Mouse (Mus musculus) neural tube, embryonic 11.5 days (tissue): Measurements from ENCODE around the gene Prkn. TPM values are rescaled to one million over a fixed set of nuclear protein-coding genes. Genes with fewer than 3 reads are reported as not detected.
A peak's percentile ranks its signal among the peaks of the same experiment; 100 is the strongest.

Experiments used
- ATAC-seq: fragments of 200-750 bp; cut with Nextera tagmentation; 2 replicates; pipeline ENCODE4 v1.8.0; 2017; ENCODE audit warnings: moderate number of reproducible peaks, mild to moderate bottlenecking, moderate TSS enrichment, moderate library complexity; ENCODE audit not compliant: insufficient read depth, low FRiP score, low TSS enrichment
- DNase-seq: peaks from one replicate; pipeline ENCODE4 v3.0.0-alpha.2; 2015; ENCODE audit warnings: low spot score
- H3K27ac ChIP-seq: fragments of 300-500 bp; sonication (generic); 2 replicates; pipeline ENCODE4 v1.5.1; 2014; ENCODE audit warnings: low read depth, mild to moderate bottlenecking, low read length
- H3K27me3 ChIP-seq: fragments of 300-500 bp; sonication (generic); 2 replicates; pipeline ENCODE4 v1.6.1; 2014; ENCODE audit warnings: mild to moderate bottlenecking, low read length, mixed read lengths; ENCODE audit not compliant: control insufficient read depth, insufficient read depth
- H3K36me3 ChIP-seq: fragments of 300-500 bp; sonication (generic); 2 replicates; pipeline ENCODE4 v1.6.1; 2014; ENCODE audit warnings: mild to moderate bottlenecking, low read length, moderate library complexity, mixed read lengths; ENCODE audit not compliant: control insufficient read depth, insufficient read depth
- H3K4me1 ChIP-seq: fragments of 300-500 bp; sonication (generic); 2 replicates; pipeline ENCODE4 v1.6.1; 2014; ENCODE audit warnings: low read length, mixed read lengths; ENCODE audit not compliant: control insufficient read depth, insufficient read depth
- H3K4me2 ChIP-seq: fragments of 300-500 bp; sonication (generic); 2 replicates; pipeline ENCODE4 v1.6.1; 2014; ENCODE audit warnings: low read depth, mild to moderate bottlenecking, moderate library complexity
- H3K4me3 ChIP-seq: fragments of 300-500 bp; sonication (generic); 2 replicates; pipeline ENCODE4 v1.5.1; 2014; ENCODE audit warnings: low read depth, low read length
- H3K9ac ChIP-seq: fragments of 300-500 bp; sonication (generic); 2 replicates; pipeline ENCODE4 v1.6.1; 2014; ENCODE audit warnings: mild to moderate bottlenecking, low read length
- H3K9me3 ChIP-seq: fragments of 300-500 bp; sonication (generic); 2 replicates; pipeline ENCODE4 v1.6.1; 2016; ENCODE audit warnings: low read length; ENCODE audit not compliant: control insufficient read depth
- WGBS: fragments of 180-500 bp; shearing (Covaris S2); extraction: QIAGEN DNeasy Blood & Tissue Kit; methylation state at CpG from one replicate; pipeline ENCODE4 v1.1.7; 2014; 5-methylcytosine and 5-hydroxymethylcytosine counted together
- polyA plus RNA-seq: library from polyadenylated mRNA; unstranded; fragments of >200 nt; fragmentation: Nextera tagmentation; extraction: Ambion mirVana; gene quantifications from 2 replicates; pipeline ENCODE4 v1.2.1, GENCODE M21; 2014

Gene Prkn
- polyA plus RNA-seq, 1 experiment from 2014 or later, result 1.4 TPM

- Histone ChIP-seq H3K27ac (no peak overlapping the region), H3K4me1 (no peaks in the 10 kb centered on the region), H3K4me2 (no peak overlapping the region), H3K27me3 (no peaks in the 10 kb centered on the region), H3K9ac (no peak overlapping the region), H3K36me3 (no peaks in the 10 kb centered on the region), H3K9me3 (no peaks in the 10 kb centered on the region), H3K4me3 (no peak overlapping the region)
- DNase-seq, result no peak
- 78% methylated on average over 4 of the region's 4 CpGs for WGBS
- no peak for ATAC-seq
Measured at GRCm38 (mm10) chr17:11284246-11284645, 444.1 kb downstream of the Prkn start.

GRCm38 (mm10) chr17:11290183-11290582 lies 450.0 kb downstream of the Prkn start:
- 72% methylated on average over 3 of the region's 3 CpGs for WGBS
- Histone ChIP-seq H3K9ac (no peak overlapping the region), H3K9me3 (no peaks in the 10 kb centered on the region), H3K27me3 (no peaks in the 10 kb centered on the region), H3K4me1 (no peaks in the 10 kb centered on the region), H3K27ac (no peak overlapping the region), H3K4me2 (no peak overlapping the region), H3K36me3 (no peaks in the 10 kb centered on the region), H3K4me3 (no peak overlapping the region)
- ATAC-seq (no peak), DNase-seq (no peak)

DNA sequence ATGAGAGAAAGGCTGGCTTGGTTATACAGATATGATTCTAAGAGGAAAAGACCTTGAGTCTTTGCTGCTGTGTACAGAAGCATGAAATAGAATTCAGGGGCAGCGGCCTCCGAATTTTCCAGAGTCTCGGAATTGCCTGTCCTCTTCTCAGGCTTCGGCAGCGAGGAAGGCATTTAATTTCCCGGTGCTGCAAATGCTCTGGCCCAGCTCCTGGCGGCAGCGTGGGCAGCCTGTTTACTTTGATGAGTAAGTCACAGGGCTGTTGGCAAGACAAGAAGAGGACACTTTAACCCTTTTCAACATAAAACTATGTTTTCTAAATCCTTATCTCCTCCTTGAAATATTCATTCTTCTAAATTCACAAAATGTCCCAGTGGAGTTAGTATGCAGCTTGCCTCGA lies 462.9 kb downstream of the Prkn start:
- ATAC-seq, result no peak
- no peak overlapping the region for H3K27ac ChIP-seq
- WGBS, result 82% methylated on average over 9 of the region's 9 CpGs

DNA sequence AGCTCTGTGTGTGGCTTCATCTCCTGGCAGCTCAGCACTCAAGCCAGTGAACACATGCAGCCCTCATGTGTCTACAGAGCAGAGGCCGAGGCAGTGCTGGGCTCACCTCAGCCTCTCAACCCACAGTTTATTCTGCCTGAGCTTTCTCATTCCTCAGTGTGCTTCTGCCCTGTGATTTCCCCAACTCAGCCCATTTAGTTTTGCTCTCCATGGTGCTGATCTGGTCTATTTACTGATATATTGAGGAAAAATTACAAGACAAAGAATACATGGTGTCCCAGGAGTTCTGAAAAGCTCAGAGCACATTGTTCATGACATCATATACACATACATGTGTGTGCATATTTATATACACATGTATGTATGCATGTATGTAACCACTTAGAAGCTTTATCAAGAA lies 469.7 kb downstream of the Prkn start:
- no peak overlapping the region for H3K4me2 ChIP-seq
- WGBS, result 38% methylated on average over 1 of the region's 1 CpGs

More for the DNA sequence above, 462.9 kb downstream of the Prkn start:
- Histone ChIP-seq H3K4me1 (no peaks in the 10 kb centered on the region), H3K4me2 (no peak overlapping the region), H3K36me3 (no peaks in the 10 kb centered on the region), H3K27me3 (no peaks in the 10 kb centered on the region), H3K9ac (no peak overlapping the region), H3K4me3 (no peak overlapping the region), H3K9me3 (no peaks in the 10 kb centered on the region)
- no peak for DNase-seq

DNA sequence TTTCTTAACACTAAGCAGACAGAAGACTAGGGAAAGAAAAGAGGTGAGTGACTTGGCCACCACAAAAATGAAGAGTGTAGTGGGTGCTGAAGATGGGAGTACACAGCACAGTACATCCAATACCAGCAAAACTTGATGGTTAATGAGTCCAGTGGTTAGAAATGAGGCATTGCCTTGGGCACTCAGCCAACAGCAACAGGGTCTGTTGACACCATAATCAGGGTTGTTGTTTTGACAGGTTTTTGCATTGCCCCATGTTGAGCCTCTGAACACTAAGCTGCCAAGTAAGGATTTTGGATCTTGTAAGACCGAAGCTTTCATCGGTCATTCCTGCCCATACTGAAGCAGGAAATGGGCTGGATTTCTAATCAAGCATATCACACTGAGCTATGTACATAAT lies 474.0 kb downstream of the Prkn start:
- no peaks in the 10 kb centered on the region for H3K36me3 ChIP-seq
- no peaks in the 10 kb centered on the region for H3K27me3 ChIP-seq
- no peak overlapping the region for H3K9ac ChIP-seq
- H3K4me1 ChIP-seq, result no peaks in the 10 kb centered on the region
- H3K9me3 ChIP-seq, result no peaks in the 10 kb centered on the region
- H3K4me3 ChIP-seq, result no peak overlapping the region
- no peak overlapping the region for H3K4me2 ChIP-seq
- no peak overlapping the region for H3K27ac ChIP-seq
- no peak for DNase-seq
- ATAC-seq, result no peak
- 85% methylated on average over 2 of the region's 2 CpGs for WGBS

More for the DNA sequence above, 469.7 kb downstream of the Prkn start:
- ATAC-seq (no peak), DNase-seq (no peak)
- Histone ChIP-seq H3K4me1 (no peaks in the 10 kb centered on the region), H3K9me3 (no peaks in the 10 kb centered on the region), H3K9ac (no peak overlapping the region), H3K27me3 (no peaks in the 10 kb centered on the region), H3K36me3 (no peaks in the 10 kb centered on the region), H3K27ac (no peak overlapping the region), H3K4me3 (no peak overlapping the region)

DNA sequence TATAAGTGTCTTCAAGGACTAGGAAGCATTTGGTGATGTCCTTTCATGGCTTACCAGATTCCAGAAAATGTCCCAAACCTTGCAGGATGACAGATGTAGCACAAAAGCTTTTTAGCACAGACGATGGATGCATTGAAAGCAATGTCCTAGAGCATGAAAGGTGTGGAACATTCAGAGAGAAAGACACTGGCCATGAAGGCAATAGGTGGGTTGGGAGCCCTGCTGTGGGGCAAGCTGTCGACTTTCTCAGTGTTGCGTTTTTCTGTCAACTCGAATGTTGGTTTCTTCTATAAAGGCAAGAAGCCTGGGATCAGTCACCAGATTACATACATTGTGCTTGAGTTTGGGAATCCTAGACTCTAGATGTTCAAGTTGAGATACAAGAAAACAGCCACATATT lies 475.5 kb downstream of the Prkn start:
- Histone ChIP-seq H3K4me1 (no peaks in the 10 kb centered on the region), H3K4me2 (no peak overlapping the region), H3K36me3 (no peaks in the 10 kb centered on the region), H3K9me3 (no peaks in the 10 kb centered on the region), H3K4me3 (no peak overlapping the region), H3K27me3 (no peaks in the 10 kb centered on the region), H3K9ac (no peak overlapping the region), H3K27ac (no peak overlapping the region)
- no peak for ATAC-seq
- WGBS, result 94% methylated on average over 4 of the region's 4 CpGs
- DNase-seq, result no peak

GRCm38 (mm10) chr17:11318946-11319345 lies 478.8 kb downstream of the Prkn start:
- 90% methylated on average over 7 of the region's 7 CpGs for WGBS

GRCm38 (mm10) chr17:11319666-11320360 lies 479.6 kb downstream of the Prkn start:
- Histone ChIP-seq H3K4me3 (no peak overlapping the region), H3K9me3 (no peaks in the 10 kb centered on the region), H3K4me2 (no peak overlapping the region), H3K9ac (no peak overlapping the region), H3K4me1 (no peaks in the 10 kb centered on the region), H3K27ac (no peak overlapping the region), H3K36me3 (no peaks in the 10 kb centered on the region), H3K27me3 (no peaks in the 10 kb centered on the region)
- no peak for DNase-seq
- ATAC-seq, result no peak
- WGBS, result 71% methylated on average over 7 of the region's 7 CpGs

More at GRCm38 (mm10) chr17:11318946-11319345, 478.8 kb downstream of the Prkn start:
- ATAC-seq, result no peak
- DNase-seq, result no peak
- Histone ChIP-seq H3K4me2 (no peak overlapping the region), H3K27me3 (no peaks in the 10 kb centered on the region), H3K9ac (no peak overlapping the region), H3K27ac (no peak overlapping the region), H3K36me3 (no peaks in the 10 kb centered on the region), H3K4me3 (no peak overlapping the region), H3K9me3 (no peaks in the 10 kb centered on the region), H3K4me1 (no peaks in the 10 kb centered on the region)

- H3K4me1 ChIP-seq, result no peaks in the 10 kb centered on the region
- H3K4me2 ChIP-seq, result no peak overlapping the region
- H3K9ac ChIP-seq, result no peak overlapping the region
- no peaks in the 10 kb centered on the region for H3K27me3 ChIP-seq
- WGBS, result 49% methylated on average over 8 of the region's 8 CpGs
- DNase-seq, result peak; percentile 25
- H3K36me3 ChIP-seq, result no peaks in the 10 kb centered on the region
- H3K27ac ChIP-seq, result no peak overlapping the region
- no peak overlapping the region for H3K4me3 ChIP-seq
- no peak for ATAC-seq
- no peaks in the 10 kb centered on the region for H3K9me3 ChIP-seq
Measured at GRCm38 (mm10) chr17:11332081-11332480, 491.9 kb downstream of the Prkn start.
